15 mouse cellular contexts compared by ENCODE assay signal in the genomic region with DNA sequence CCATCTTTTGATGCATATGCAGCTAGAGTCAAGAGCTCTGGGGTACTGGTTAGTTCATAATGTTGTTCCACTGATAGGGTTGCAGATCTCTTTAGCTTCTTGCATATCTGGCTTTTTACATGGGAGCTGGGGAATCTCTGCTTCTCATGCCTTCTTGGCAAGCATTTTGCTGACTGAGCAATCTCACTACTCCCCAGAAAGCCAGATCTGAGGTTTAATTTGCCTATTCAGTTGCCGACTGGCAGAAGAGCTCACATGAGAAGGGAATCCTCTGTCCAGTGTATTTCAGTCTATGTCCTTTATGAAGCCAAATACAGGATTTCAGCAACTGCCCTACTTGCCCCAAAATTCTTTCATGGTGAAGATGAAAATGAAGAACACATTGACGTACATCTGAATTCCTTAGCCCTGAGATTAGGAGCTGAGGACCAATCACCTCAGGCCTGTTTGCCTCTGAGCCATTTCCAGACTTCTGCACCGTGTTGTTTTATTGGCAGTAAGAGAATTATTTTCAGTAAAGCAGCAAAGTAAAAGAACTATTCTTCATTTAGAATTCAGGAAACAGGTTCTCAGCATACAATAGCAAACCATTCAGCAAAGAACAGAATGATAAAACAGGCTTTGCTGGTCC.
"Had no signal": no experiment of that assay in that cellular context is flagged by ENCODE, and none has a peak within 500 bp of the region (broad histone marks: within the 10 kb centered on the region; RNA-seq: fewer than 3 reads in every experiment).

No protein-coding gene starts in this region.

- H3K4me3 ChIP-seq: limb, embryonic 15.5 days; liver, embryonic 12.5 days; megakaryocyte, embryonic 14.5 days; midbrain, embryonic 15.5 days; neural tube, embryonic 13.5 days; stomach, embryonic 15.5 days had no signal

- DNase-seq: kidney, postnatal 25 days; layer of hippocampus, postnatal 36 days; lung, embryonic 14.5 days; lung, postnatal 10 days; retina, postnatal 1 day; right cerebral cortex, postnatal 4 days; thymus, adult 2 months; thymus, postnatal 25 days had no signal

- H3K4me1 ChIP-seq: limb, embryonic 15.5 days; liver, embryonic 12.5 days; megakaryocyte, embryonic 14.5 days; midbrain, embryonic 15.5 days; neural tube, embryonic 13.5 days; stomach, embryonic 15.5 days had no signal

- H3K27ac ChIP-seq: limb, embryonic 15.5 days; liver, embryonic 12.5 days; macrophage; midbrain, embryonic 15.5 days; neural tube, embryonic 13.5 days; stomach, embryonic 15.5 days had no signal
